Comparison of ENCODE assay signal across 25 mouse cellular contexts in the genomic region with DNA sequence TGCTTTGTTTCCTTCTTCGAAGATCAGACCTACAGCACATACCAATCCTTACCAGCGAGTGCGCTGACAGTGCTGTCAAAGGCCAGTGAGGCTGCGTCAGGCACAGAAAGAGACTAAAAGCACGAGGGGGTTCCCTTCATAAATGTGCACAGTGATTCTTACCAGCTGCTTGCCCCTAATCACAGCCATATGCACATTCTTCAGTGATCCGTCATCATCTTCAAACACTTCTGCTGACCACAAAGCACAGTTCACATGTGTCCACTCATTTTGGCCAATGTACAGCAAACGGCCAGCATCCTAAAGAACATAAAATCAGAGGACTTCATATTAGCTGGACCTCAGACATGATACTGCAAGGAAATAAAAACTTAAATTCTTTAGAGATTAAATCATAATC. TPM values are rescaled to one million over a fixed set of nuclear protein-coding genes. Genes with fewer than 3 reads are reported as not detected.
DNase-seq lines count a peak whose midpoint lies in the region; ATAC-seq and TF ChIP-seq lines count a peak whose summit lies in the region.
"Had no signal": no experiment of that assay in that cellular context is flagged by ENCODE, and none has a peak within 500 bp of the region (broad histone marks: within the 10 kb centered on the region; RNA-seq: fewer than 3 reads in every experiment).

No protein-coding gene starts in this region.

- no peak for ATAC-seq in lung, embryonic 14.5 days (ENCODE audit: insufficient read depth)
- no peak for ATAC-seq in forebrain, postnatal 0 days
- no peak for ATAC-seq in erythroblast, adult 5-6 weeks (replicated peaks; ENCODE audit: low FRiP score, poor library complexity, severe bottlenecking)
- ATAC-seq: activated CD4-positive, CD25-positive, alpha-beta regulatory T cell, adult 4 months; forebrain, embryonic 13.5 days; intestine, embryonic 15.5 days; Patski had no signal

- H3K4me1 ChIP-seq in lung, embryonic 14.5 days (ENCODE audit: insufficient read depth): no peaks in the 10 kb centered on the region
- H3K4me1 ChIP-seq in forebrain, postnatal 0 days (ENCODE audit: insufficient read depth): no peaks in the 10 kb centered on the region
- H3K4me1 ChIP-seq: embryonic facial prominence, embryonic 12.5 days; forebrain, embryonic 13.5 days; heart, embryonic 10.5 days; hindbrain, embryonic 13.5 days; intestine, embryonic 15.5 days had no signal

- H3ac ChIP-seq in C2C12 (ENCODE audit: control insufficient read depth, insufficient read length, low read depth): no peak overlapping the region

- H3K9ac ChIP-seq in lung, embryonic 14.5 days: no peak overlapping the region
- no peak overlapping the region for H3K9ac ChIP-seq in forebrain, postnatal 0 days
- H3K9ac ChIP-seq: embryonic facial prominence, embryonic 12.5 days; forebrain, embryonic 13.5 days; hindbrain, embryonic 13.5 days; intestine, embryonic 15.5 days had no signal

- H3K36me3 ChIP-seq in lung, embryonic 14.5 days (ENCODE audit: insufficient read depth): peaks cover 99% of the 10 kb centered on the region
- H3K36me3 ChIP-seq in C2C12 (ENCODE audit: control insufficient read depth, insufficient read depth): peaks cover 84% of the 10 kb centered on the region
- peaks cover 89% of the 10 kb centered on the region for H3K36me3 ChIP-seq in forebrain, postnatal 0 days (ENCODE audit: insufficient read depth)

- no peaks in the 10 kb centered on the region for H3K79me2 ChIP-seq in C2C12 (ENCODE audit: control insufficient read depth, insufficient read depth)

- H3K9me3 ChIP-seq in lung, embryonic 14.5 days (ENCODE audit: low read depth, low read length): no peaks in the 10 kb centered on the region
- H3K9me3 ChIP-seq in forebrain, postnatal 0 days (ENCODE audit: low read length): no peaks in the 10 kb centered on the region
- H3K9me3 ChIP-seq: embryonic facial prominence, embryonic 12.5 days; forebrain, embryonic 13.5 days; heart, embryonic 10.5 days; hindbrain, embryonic 13.5 days; intestine, embryonic 15.5 days had no signal

- no peak overlapping the region for H3K4me3 ChIP-seq in lung, embryonic 14.5 days (ENCODE audit: low read depth, low read length)
- H3K4me3 ChIP-seq in C2C12 (ENCODE audit: insufficient read depth, poor library complexity, severe bottlenecking): no peak overlapping the region
- H3K4me3 ChIP-seq in forebrain, postnatal 0 days (ENCODE audit: low read depth, low read length): no peak overlapping the region
- H3K4me3 ChIP-seq: embryonic facial prominence, embryonic 12.5 days; forebrain, embryonic 13.5 days; heart, embryonic 10.5 days; hindbrain, embryonic 13.5 days; intestine, embryonic 15.5 days had no signal

- no peak overlapping the region for H3K27ac ChIP-seq in lung, embryonic 14.5 days (ENCODE audit: low read depth)
- H3K27ac ChIP-seq in forebrain, postnatal 0 days (ENCODE audit: low read depth, low read length): no peak overlapping the region
- H3K27ac ChIP-seq: embryonic facial prominence, embryonic 12.5 days; forebrain, embryonic 13.5 days; heart, embryonic 10.5 days; hindbrain, embryonic 13.5 days; intestine, embryonic 15.5 days had no signal

- 61% methylated on average over 7 of the region's 7 CpGs for WGBS in lung, embryonic 14.5 days
- WGBS in forebrain, postnatal 0 days: 92% methylated on average over 7 of the region's 7 CpGs

- DNase-seq in lung, embryonic 14.5 days: peak; percentile 41
- no peak for DNase-seq in lung, postnatal 36 days
- peak; percentile 23 for DNase-seq in embryo, embryonic 10.5 days (ENCODE audit: low spot score)
- peak; percentile 6 for DNase-seq in mesoderm, embryonic 11.5 days (ENCODE audit: low read depth, low spot score)
- DNase-seq in forebrain, postnatal 0 days: no peak
- DNase-seq: adrenal gland, postnatal 36 days; B cell, adult 2 months; cerebellum, adult 2 months; cerebellum, postnatal 10 days; gastrocnemius, postnatal 10 days; heart, adult 18-20 months; heart, postnatal 10 days; heart, postnatal 4 days; kidney, adult 2 months had no signal

- H3K4me2 ChIP-seq in lung, embryonic 14.5 days: no peak overlapping the region
- no peak overlapping the region for H3K4me2 ChIP-seq in forebrain, postnatal 0 days (ENCODE audit: low read depth)
- H3K4me2 ChIP-seq: embryonic facial prominence, embryonic 12.5 days; forebrain, embryonic 13.5 days; hindbrain, embryonic 13.5 days; intestine, embryonic 15.5 days had no signal

- H3K79me3 ChIP-seq in C2C12 (ENCODE audit: low read depth): no peaks in the 10 kb centered on the region

- no peaks in the 10 kb centered on the region for H3K27me3 ChIP-seq in lung, embryonic 14.5 days (ENCODE audit: insufficient read depth, low read length)
- no peaks in the 10 kb centered on the region for H3K27me3 ChIP-seq in C2C12 (ENCODE audit: control insufficient read depth, insufficient read depth, insufficient read length)
- H3K27me3 ChIP-seq in forebrain, postnatal 0 days (ENCODE audit: insufficient read depth, low read length): no peaks in the 10 kb centered on the region
- H3K27me3 ChIP-seq: embryonic facial prominence, embryonic 12.5 days; forebrain, embryonic 13.5 days; hindbrain, embryonic 13.5 days; intestine, embryonic 15.5 days; Patski had no signal

- no peak for TF ChIP-seq CTCF in lung, embryonic 14.5 days (IDR thresholded peaks at IDR 0.05; ENCODE audit: low read depth)
- TF ChIP-seq CTCF in C2C12 (IDR thresholded peaks at IDR 0.05; ENCODE audit: control insufficient read depth, insufficient read depth, insufficient read length): no peak
- TF ChIP-seq CTCF in forebrain, postnatal 0 days (IDR thresholded peaks at IDR 0.05; ENCODE audit: low read depth): no peak

TF ChIP-seq in C2C12, 6 proteins besides CTCF, POLR2A, EP300 and RAD21:
- TF ChIP-seq USF1 (IDR thresholded peaks at IDR 0.05; ENCODE audit: low read depth) (no peak), FOSL1 (IDR thresholded peaks at IDR 0.05; ENCODE audit: insufficient read depth, low read length, poor library complexity, severe bottlenecking) (no peak), MYOG (IDR thresholded peaks at IDR 0.05; ENCODE audit: control insufficient read depth, extremely low read depth, insufficient read length) (no peak), MYOD1 (IDR thresholded peaks at IDR 0.05; ENCODE audit: control insufficient read depth, insufficient read length, low read depth) (peak; percentile 35), CEBPB (IDR thresholded peaks at IDR 0.05; ENCODE audit: low read depth) (no peak)

RNA-seq across cellular contexts. Expression of a gene that starts 23.8 kb away (rescaled TPM):
- 0.91 TPM in 1 of 2 replicates, not detected in the other for polyA plus RNA-seq in lung, embryonic 14.5 days (2014; fragmentation: Nextera tagmentation; extraction: Ambion mirVana)
- polyA plus RNA-seq in C2C12 (2012; fragmentation: generic; extraction: Trizol): not detected
- 0.69 and 2.6 TPM in 2 replicates for total RNA-seq in forebrain, postnatal 0 days (2014; rRNA removed)
- polyA plus RNA-seq in forebrain, postnatal 0 days (2015; fragmentation: Nextera tagmentation; extraction: Ambion mirVana): 0.68 and 0.71 TPM in 2 replicates
- not detected in 2 replicates for total RNA-seq in erythroblast, adult 5-6 weeks (2015; ENCODE audit: low replicate concordance)
- 1.4 TPM in 1 of 2 replicates, not detected in the other for total RNA-seq in erythroblast, adult 5-6 weeks (2017; ENCODE audit: low replicate concordance)
- total RNA-seq: MEL had no signal
- polyA plus RNA-seq: forebrain, embryonic 13.5 days; heart, embryonic 14.5 days had no signal

RNA-seq across cellular contexts. Expression of a gene that starts 27.6 kb away (rescaled TPM):
- 0.80 and 0.85 TPM in 2 replicates for polyA plus RNA-seq in lung, embryonic 14.5 days (2014; fragmentation: Nextera tagmentation; extraction: Ambion mirVana)
- polyA plus RNA-seq in C2C12 (2012; fragmentation: generic; extraction: Trizol): 0.46 TPM
- 11.8 and 12.8 TPM in 2 replicates for total RNA-seq in forebrain, postnatal 0 days (2014; rRNA removed)
- polyA plus RNA-seq in forebrain, postnatal 0 days (2015; fragmentation: Nextera tagmentation; extraction: Ambion mirVana): 11.6 and 14.9 TPM in 2 replicates
- not detected in 2 replicates for total RNA-seq in erythroblast, adult 5-6 weeks (2015; ENCODE audit: low replicate concordance)
- total RNA-seq in erythroblast, adult 5-6 weeks (2017; ENCODE audit: low replicate concordance): not detected in 2 replicates

RNA-seq across cellular contexts. Expression of a gene that starts 54.4 kb away (rescaled TPM):
- 14.4 and 14.7 TPM in 2 replicates for polyA plus RNA-seq in lung, embryonic 14.5 days (2014; fragmentation: Nextera tagmentation; extraction: Ambion mirVana)
- 5.6 TPM for polyA plus RNA-seq in C2C12 (2012; fragmentation: generic; extraction: Trizol)
- 14.5 and 18.5 TPM in 2 replicates for total RNA-seq in forebrain, postnatal 0 days (2014; rRNA removed)
- 6.7 and 13.7 TPM in 2 replicates for polyA plus RNA-seq in forebrain, postnatal 0 days (2015; fragmentation: Nextera tagmentation; extraction: Ambion mirVana)
- total RNA-seq in erythroblast, adult 5-6 weeks (2015; ENCODE audit: low replicate concordance): 15.8 and 32.8 TPM in 2 replicates
- total RNA-seq in erythroblast, adult 5-6 weeks (2017; ENCODE audit: low replicate concordance): 6.0 and 7.8 TPM in 2 replicates

RNA-seq across cellular contexts. Expression of a gene that starts 59.0 kb away (rescaled TPM):
- 103 and 106 TPM in 2 replicates for polyA plus RNA-seq in lung, embryonic 14.5 days (2014; fragmentation: Nextera tagmentation; extraction: Ambion mirVana)
- 76.1 TPM for polyA plus RNA-seq in C2C12 (2012; fragmentation: generic; extraction: Trizol)
- total RNA-seq in forebrain, postnatal 0 days (2014; rRNA removed): 67.0 and 72.4 TPM in 2 replicates
- 158 and 166 TPM in 2 replicates for polyA plus RNA-seq in forebrain, postnatal 0 days (2015; fragmentation: Nextera tagmentation; extraction: Ambion mirVana)
- total RNA-seq in erythroblast, adult 5-6 weeks (2015; ENCODE audit: low replicate concordance): 62.1 and 85.9 TPM in 2 replicates
- 40.4 and 54.4 TPM in 2 replicates for total RNA-seq in erythroblast, adult 5-6 weeks (2017; ENCODE audit: low replicate concordance)

RNA-seq across cellular contexts. Expression of a gene that starts 59.0 kb away (rescaled TPM):
- 224 and 239 TPM in 2 replicates for polyA plus RNA-seq in lung, embryonic 14.5 days (2014; fragmentation: Nextera tagmentation; extraction: Ambion mirVana)
- polyA plus RNA-seq in C2C12 (2012; fragmentation: generic; extraction: Trizol): 46.6 TPM
- 107 and 113 TPM in 2 replicates for total RNA-seq in forebrain, postnatal 0 days (2014; rRNA removed)
- polyA plus RNA-seq in forebrain, postnatal 0 days (2015; fragmentation: Nextera tagmentation; extraction: Ambion mirVana): 86.0 and 105 TPM in 2 replicates
- total RNA-seq in erythroblast, adult 5-6 weeks (2015; ENCODE audit: low replicate concordance): 52.6 and 60.4 TPM in 2 replicates
- 66.1 and 94.8 TPM in 2 replicates for total RNA-seq in erythroblast, adult 5-6 weeks (2017; ENCODE audit: low replicate concordance)

Comparison
In these comparisons a context has a peak if more than half of its experiments do, and no peak if none do; other contexts are left out.
1. DNase-seq: peak in lung, embryonic 14.5 days (single experiment), embryo, embryonic 10.5 days (single experiment) and mesoderm, embryonic 11.5 days (single experiment); none in lung, postnatal 36 days (single experiment) and forebrain, postnatal 0 days (single experiment).